Mouse (Mus musculus): ENCODE data around the gene Fyn. TPM values are rescaled to one million over a fixed set of nuclear protein-coding genes. Genes with fewer than 3 reads are reported as not detected.

Gene Fyn
- total and polyA plus RNA-seq, 3 experiments = 14.9 to 42.4 (median 19.9) TPM

DNA sequence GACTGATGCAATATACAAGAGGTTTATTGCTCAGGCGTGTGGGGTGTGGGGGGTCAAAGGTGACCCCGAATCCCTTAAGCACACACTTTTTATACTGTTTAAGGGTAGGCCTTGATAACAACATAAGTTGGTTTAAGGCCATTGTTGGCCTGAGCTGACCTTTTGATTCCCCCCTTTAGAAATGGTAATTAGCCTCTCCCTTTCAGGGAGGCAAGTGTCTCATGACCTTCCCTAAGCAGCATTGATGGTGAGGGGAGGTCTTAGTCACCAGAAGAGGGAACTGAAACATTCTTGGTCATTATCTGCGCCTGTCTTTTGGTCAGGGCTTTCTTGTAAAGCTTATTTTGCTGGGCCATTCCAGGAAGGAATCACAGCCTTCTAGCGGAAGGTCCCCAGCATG is 223.8 kb downstream of the Fyn start:
- Histone ChIP-seq H3K27ac (ENCODE audit: insufficient read depth, low read depth) (no peak overlapping the region), H3K36me3 (replicated peaks in 1 of 2; ENCODE audit: control insufficient read depth in 1 of 2, insufficient read depth in 1 of 2, low read length in 1 of 2) (no peaks in the 10 kb centered on the region), H3K4me2 (ENCODE audit: insufficient read depth, low read depth, poor library complexity, severe bottlenecking) (no peak overlapping the region), H3K9me3 (replicated peaks; ENCODE audit: low read length) (peaks cover 17% of the 10 kb centered on the region), H3K79me2 (replicated peaks; ENCODE audit: control insufficient read depth, extremely low read depth, insufficient read depth, poor library complexity, severe bottlenecking) (no peaks in the 10 kb centered on the region), H3K4me1 (ENCODE audit: control insufficient read depth in 1 of 2, insufficient read depth in 2 of 2) (0 out of 4 replicates have a peak, but pooled peaks cover 0 to 3% of the 10 kb centered on the region in 2 experiments), H3K4me3 (replicated peaks in 1 of 3; ENCODE audit: low read depth in 2 of 3, low read length in 2 of 3, poor library complexity in 1 of 3) (no peak overlapping the region), H3K27me3 (replicated peaks) (no peaks in the 10 kb centered on the region), H3K9ac (ENCODE audit: insufficient read depth, low read depth) (no peak overlapping the region)
- dilution Hi-C loops (cut with MboI; ENCODE audit: extremely low pct_ligation_motif_present, extremely low pct_unique_long_range_greater_than_20kb, low sequenced_read_pairs) = no loop called here
- no peak for TF ChIP-seq NELFE (IDR thresholded peaks at IDR 0.05; ENCODE audit: low read depth, low read length)
- no peak for TF ChIP-seq JUND (conservative IDR thresholded peaks at IDR 0.05; ENCODE audit: low read depth, low read length)
- TF ChIP-seq BHLHE40 (IDR thresholded peaks at IDR 0.05; ENCODE audit: low read depth, low read length) = no peak
- no peak for TF ChIP-seq ZC3H11A (IDR thresholded peaks at IDR 0.05; ENCODE audit: low read depth, low read length)
- no peak for TF ChIP-seq ELF1 (IDR thresholded peaks at IDR 0.05; ENCODE audit: low read depth, low read length)
- no peak for TF ChIP-seq SMC3 (IDR thresholded peaks at IDR 0.05; ENCODE audit: low read depth, low read length)
- TF ChIP-seq MYC (IDR thresholded peaks at IDR 0.05; ENCODE audit: low read depth, low read length) = no peak
- no peak for TF ChIP-seq JUN (IDR thresholded peaks at IDR 0.05; ENCODE audit: insufficient read depth, low read depth, low read length)
- no peak for TF ChIP-seq CHD1 (IDR thresholded peaks at IDR 0.05; ENCODE audit: low read depth, low read length)
- no peak for TF ChIP-seq MAZ (IDR thresholded peaks at IDR 0.05; ENCODE audit: low read depth, low read length)
- no peak for TF ChIP-seq ZNF384 (IDR thresholded peaks at IDR 0.05; ENCODE audit: low read depth, low read length)
- TF ChIP-seq IRF4 (IDR thresholded peaks at IDR 0.05; ENCODE audit: low read depth, low read length) = no peak
- TF ChIP-seq POLR2AphosphoS2 (IDR thresholded peaks at IDR 0.05; ENCODE audit: low read depth, low read length) = no peak
- TF ChIP-seq RAD21 (IDR thresholded peaks at IDR 0.05; ENCODE audit: low read depth, low read length) = no peak
- no peak for TF ChIP-seq ZMIZ1 (IDR thresholded peaks at IDR 0.05; ENCODE audit: low read depth, low read length)
- no peak for DNase-seq (ENCODE audit: extremely low read depth)
- in situ Hi-C loops (cut with MboI; ENCODE audit: low pct_ligation_motif_present, low pct_unique_long_range_greater_than_20kb, low sequenced_read_pairs) = no loop called here

DNA sequence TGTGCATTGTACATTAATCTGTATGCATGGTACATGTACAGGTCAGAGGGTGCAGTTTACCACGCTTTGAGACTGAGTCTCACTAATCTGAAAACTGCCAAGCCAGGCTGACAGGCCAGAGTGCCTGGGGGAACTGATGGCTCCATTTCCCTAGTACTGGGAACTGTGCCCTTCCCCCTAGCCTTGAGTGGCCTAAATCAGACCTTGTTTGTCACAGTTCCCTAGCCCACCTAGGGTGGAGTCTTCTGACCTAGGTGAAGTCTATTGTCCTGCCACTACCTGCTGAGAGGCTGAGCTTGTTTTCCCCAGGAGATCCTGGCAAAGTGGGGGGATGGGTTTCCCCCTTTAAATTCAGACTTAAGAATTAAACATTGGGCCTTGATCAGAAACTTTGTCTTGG is 226.1 kb downstream of the Fyn start:
- dilution Hi-C loops (cut with MboI; ENCODE audit: extremely low pct_ligation_motif_present, extremely low pct_unique_long_range_greater_than_20kb, low sequenced_read_pairs) (no loop called here), in situ Hi-C loops (cut with MboI; ENCODE audit: low pct_ligation_motif_present, low pct_unique_long_range_greater_than_20kb, low sequenced_read_pairs) (no loop called here)
- H3K4me1 ChIP-seq (ENCODE audit: control insufficient read depth in 1 of 2, insufficient read depth in 2 of 2) = peaks cover 3 to 4% of the 10 kb centered on the region in 2 experiments; a peak in 1 of 4 replicates
- no peaks in the 10 kb centered on the region for H3K36me3 ChIP-seq (replicated peaks in 1 of 2; ENCODE audit: control insufficient read depth in 1 of 2, insufficient read depth in 1 of 2, low read length in 1 of 2)
- no peak for TF ChIP-seq USF2 (conservative IDR thresholded peaks at IDR 0.05; ENCODE audit: low read depth, low read length)
- TF ChIP-seq USF1 (IDR thresholded peaks at IDR 0.05; ENCODE audit: low read depth, low read length) = no peak
- no peak for TF ChIP-seq POLR2AphosphoS2 (IDR thresholded peaks at IDR 0.05; ENCODE audit: low read depth, low read length)
- no peak for TF ChIP-seq HCFC1 (IDR thresholded peaks at IDR 0.05; ENCODE audit: low read depth, low read length)
- no peak for TF ChIP-seq JUND (conservative IDR thresholded peaks at IDR 0.05; ENCODE audit: low read depth, low read length)
- no peak for TF ChIP-seq CHD1 (IDR thresholded peaks at IDR 0.05; ENCODE audit: low read depth, low read length)
- no peak for TF ChIP-seq IRF4 (IDR thresholded peaks at IDR 0.05; ENCODE audit: low read depth, low read length)
- TF ChIP-seq MAFK (IDR thresholded peaks at IDR 0.05; ENCODE audit: insufficient replicate concordance, low read length) = no peak
- no peak for TF ChIP-seq ZNF384 (IDR thresholded peaks at IDR 0.05; ENCODE audit: low read depth, low read length)
- no peak for TF ChIP-seq ZKSCAN1 (IDR thresholded peaks at IDR 0.05; ENCODE audit: borderline replicate concordance, low read depth, low read length)
- no peak for TF ChIP-seq UBTF (IDR thresholded peaks at IDR 0.05; ENCODE audit: low read depth, low read length)
- no peak for TF ChIP-seq ZMIZ1 (IDR thresholded peaks at IDR 0.05; ENCODE audit: low read depth, low read length)
- TF ChIP-seq NRF1 (IDR thresholded peaks at IDR 0.05; ENCODE audit: low read depth, low read length) = no peak
- TF ChIP-seq RAD21 (IDR thresholded peaks at IDR 0.05; ENCODE audit: low read depth, low read length) = no peak
- DNase-seq (ENCODE audit: extremely low read depth) = no peak
- no peak overlapping the region for H3K4me3 ChIP-seq (replicated peaks in 1 of 3; ENCODE audit: low read depth in 2 of 3, low read length in 2 of 3, poor library complexity in 1 of 3)
- no peak overlapping the region for H3K27ac ChIP-seq (ENCODE audit: insufficient read depth, low read depth)
- H3K9me3 ChIP-seq (replicated peaks; ENCODE audit: low read length) = peaks cover 17% of the 10 kb centered on the region
- no peaks in the 10 kb centered on the region for H3K27me3 ChIP-seq (replicated peaks)
- H3K4me2 ChIP-seq (ENCODE audit: insufficient read depth, low read depth, poor library complexity, severe bottlenecking) = no peak overlapping the region
- no peaks in the 10 kb centered on the region for H3K79me2 ChIP-seq (replicated peaks; ENCODE audit: control insufficient read depth, extremely low read depth, insufficient read depth, poor library complexity, severe bottlenecking)
- H3K9ac ChIP-seq (ENCODE audit: insufficient read depth, low read depth) = no peak overlapping the region
